Mouse (Mus musculus): ENCODE results near the gene Arl6ip1. TPM values are rescaled to one million over a fixed set of nuclear protein-coding genes. Genes with fewer than 3 reads are reported as not detected.
A peak's percentile ranks its signal among the peaks of the same experiment; 100 is the strongest.
"Not testable (repeated sequence)": the region's sequence is repeated elsewhere in the genome, so short reads cannot be mapped to it uniquely, and the experiment has no call there.

Arl6ip1 gene
- 10 to 100 TPM; 18.1 to 19.1 TPM for total RNA-seq (2021)
- long read RNA-seq, experiment 1, transcript Arl6ip1-201 (6 exons, 2,171 nt): major isoform, 29 of 32 reads
- long read RNA-seq, experiment 1, partial matches to known transcripts: 0 of 32 reads
- long read RNA-seq, experiment 1, other reads (novel, unspliced or antisense): 3 of 32 reads
- long read RNA-seq, experiment 2, transcript Arl6ip1-201 (6 exons, 2,171 nt): major isoform, 33 of 34 reads
- long read RNA-seq, experiment 2, partial matches to known transcripts: 0 of 34 reads
- long read RNA-seq, experiment 2, other reads (novel, unspliced or antisense): 1 of 34 reads

DNA sequence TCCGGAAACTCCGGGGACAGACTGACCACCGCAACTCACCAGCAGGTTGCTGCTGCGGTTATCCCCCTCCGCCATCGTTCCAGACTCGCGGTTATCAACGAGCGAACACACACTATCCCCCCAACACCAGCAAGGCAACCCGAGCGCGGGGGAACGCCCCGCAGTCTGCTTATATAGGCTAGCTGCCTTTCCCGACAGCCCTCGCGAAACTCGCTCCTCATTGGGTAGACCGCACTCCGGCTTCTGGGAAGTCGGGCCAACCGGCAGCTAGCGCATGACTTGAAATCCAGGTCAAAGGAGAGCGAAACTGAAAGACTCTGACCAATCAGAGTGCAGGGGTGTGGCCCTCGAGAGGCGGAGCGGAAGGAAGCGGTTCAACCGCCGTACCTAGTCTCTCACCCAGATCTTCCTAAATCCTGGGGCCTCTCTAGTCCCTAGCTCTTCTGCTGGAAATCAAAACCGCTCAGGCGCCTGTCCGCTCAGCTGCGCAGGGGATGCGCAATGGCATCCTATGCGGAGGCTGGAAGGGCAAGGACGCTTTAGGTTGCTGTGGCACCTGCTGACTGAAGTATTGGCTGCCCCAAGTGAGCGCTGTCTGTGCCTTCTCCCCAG is at the start of gene Arl6ip1:
Gene Arl6ip1 (minus strand): TSS at position 233 of the 612 bp plus-strand sequence.
- peak; percentile 97 for DNase-seq
- intact Hi-C loops (cut with DNase I; ENCODE audit: low total_unique reads): no loop called here

GRCm38 (mm10) chr7:118175821-118176355 is 46.4 kb upstream of the Arl6ip1 start:
- intact Hi-C loops (cut with DNase I; ENCODE audit: low total_unique reads): no loop called here
- DNase-seq: no peak

DNA sequence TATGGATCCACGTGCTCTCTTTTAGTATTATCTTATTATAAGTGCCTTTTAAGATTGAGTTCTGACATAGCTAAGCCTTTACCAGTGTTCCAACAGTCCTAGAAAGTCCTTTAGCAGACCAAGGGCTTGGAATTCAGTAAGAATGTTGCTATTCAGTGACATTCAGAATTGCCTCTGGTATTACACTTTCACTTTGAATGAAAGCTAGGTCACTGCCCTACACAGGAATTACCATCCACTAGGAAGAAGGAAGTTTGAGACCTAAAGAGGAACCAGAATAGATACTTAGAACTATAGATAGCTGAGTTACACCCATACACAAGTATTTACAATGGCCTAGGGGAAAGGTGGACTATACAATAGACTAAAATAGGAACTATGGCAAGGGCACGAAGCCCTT is 40.7 kb upstream of the Arl6ip1 start:
- DNase-seq; intact Hi-C loops (cut with DNase I; ENCODE audit: low total_unique reads): not testable (repeated sequence)

- intact Hi-C loops (cut with DNase I; ENCODE audit: low total_unique reads): no loop called here
- no peak for DNase-seq
These were observed 33.5 kb upstream of the Arl6ip1 start for GRCm38 (mm10) chr7:118163006-118163405.

DNA sequence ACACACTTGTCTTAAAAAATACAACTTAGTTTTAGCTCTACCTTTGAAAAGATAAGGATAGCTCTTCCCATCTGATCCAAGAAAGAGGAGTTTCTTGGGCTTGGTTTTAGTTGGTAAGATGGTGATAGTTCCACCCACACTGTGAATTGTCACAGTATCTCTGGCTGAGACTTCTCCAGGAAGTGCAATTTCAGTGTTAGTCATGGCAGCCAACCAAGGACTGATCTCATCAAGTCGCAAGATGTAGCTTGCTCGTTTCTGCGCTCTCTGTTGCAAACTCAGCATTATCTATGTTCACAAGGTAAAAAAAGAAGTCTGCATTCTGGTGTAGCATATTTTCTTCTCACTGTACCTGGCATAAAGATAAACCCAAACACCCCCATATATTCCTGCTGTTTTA is 30.7 kb upstream of the Arl6ip1 start:
- intact Hi-C loops (cut with DNase I; ENCODE audit: low total_unique reads): no loop called here
- DNase-seq: no peak

GRCm38 (mm10) chr7:118156461-118156860 is 27.0 kb upstream of the Arl6ip1 start:
- intact Hi-C loops (cut with DNase I; ENCODE audit: low total_unique reads): loop anchor here (10.0 kb wide), 1 partner anchor 48 kb away; no protein-coding TSS in a partner anchor
- no peak for DNase-seq

DNA sequence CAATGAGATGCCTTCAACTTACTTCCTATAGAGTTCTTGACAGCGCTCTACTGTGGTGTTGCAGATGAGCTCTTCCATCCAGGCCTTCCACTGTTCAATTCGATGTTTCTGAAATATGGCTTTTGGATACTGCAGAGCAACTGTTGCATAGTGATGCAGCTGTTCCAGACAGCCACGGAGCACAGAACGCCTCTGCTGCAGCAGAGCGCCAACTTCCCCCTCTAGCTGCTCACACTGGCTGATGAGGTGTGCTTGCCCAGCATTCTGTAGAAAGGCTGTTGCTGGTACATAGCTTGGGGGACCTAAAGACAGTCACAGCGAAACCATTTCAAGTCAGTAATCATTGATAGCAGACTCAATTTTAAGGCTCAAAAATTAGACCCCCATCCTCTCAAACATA is 24.7 kb upstream of the Arl6ip1 start:
- DNase-seq: no peak
- intact Hi-C loops (cut with DNase I; ENCODE audit: low total_unique reads): loop anchor here (10.0 kb wide), 1 partner anchor 51 kb away; no protein-coding TSS in a partner anchor

DNA sequence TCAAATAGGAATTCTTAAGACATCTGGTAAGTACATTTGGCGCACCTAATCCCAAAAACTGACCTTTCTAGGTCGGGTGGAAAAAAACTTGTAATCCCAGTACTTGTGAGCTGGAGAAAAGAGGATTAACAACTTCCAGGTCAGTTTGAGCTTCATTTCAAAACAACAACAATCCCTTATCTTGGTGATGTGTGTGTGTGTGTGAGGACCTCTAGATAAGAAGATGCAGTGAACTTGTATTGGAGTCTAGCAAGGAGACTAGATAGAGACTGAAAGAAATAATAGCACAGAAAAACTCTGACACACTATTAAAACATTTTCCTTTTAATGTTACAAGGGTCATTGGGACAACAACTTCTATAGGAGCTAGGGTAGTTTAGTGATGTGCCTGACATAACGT is 14.1 kb upstream of the Arl6ip1 start:
- intact Hi-C loops (cut with DNase I; ENCODE audit: low total_unique reads): no loop called here
- DNase-seq: no peak

DNA sequence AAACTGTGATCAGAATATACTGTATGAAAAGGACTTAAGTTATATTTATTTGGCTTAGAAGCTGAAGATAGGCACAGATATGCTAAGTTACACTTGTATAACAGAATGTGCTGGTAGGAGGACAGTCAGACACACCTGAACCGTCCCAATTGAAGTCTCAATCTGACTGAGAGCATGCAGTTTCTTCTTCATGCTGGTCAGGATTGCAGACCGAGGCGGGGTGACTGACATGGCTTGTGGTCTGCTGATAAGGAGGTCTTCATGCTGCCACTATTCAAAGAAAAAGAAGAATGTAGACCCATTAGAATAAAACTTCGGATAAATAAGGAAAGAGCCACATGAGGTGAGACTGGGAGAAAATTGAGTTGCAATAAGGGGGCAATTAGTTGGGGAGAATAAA is 13.7 kb upstream of the Arl6ip1 start:
- intact Hi-C loops (cut with DNase I; ENCODE audit: low total_unique reads): no loop called here

DNA sequence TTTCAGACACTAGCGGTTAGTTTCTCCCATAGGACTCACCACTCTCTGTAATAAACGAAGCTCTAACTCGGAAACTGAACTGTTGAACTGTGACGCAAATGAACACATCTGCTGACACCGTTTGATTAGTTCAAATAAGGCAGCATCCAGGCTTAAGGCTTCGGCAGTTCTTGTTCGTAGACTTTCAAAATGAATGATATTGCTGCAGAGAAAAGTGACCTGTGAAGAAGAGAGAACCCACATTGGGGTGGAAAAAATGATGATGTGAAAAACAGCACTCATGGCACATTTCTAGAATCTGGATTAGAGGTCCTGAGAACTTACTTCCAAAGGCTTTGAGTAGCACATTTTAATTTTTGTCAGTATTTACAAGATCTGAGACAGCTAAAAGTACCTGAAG is 11.8 kb upstream of the Arl6ip1 start:
- no peak for DNase-seq
- intact Hi-C loops (cut with DNase I; ENCODE audit: low total_unique reads): no loop called here

More for the DNA sequence above, 13.7 kb upstream of the Arl6ip1 start:
- no peak for DNase-seq

DNA sequence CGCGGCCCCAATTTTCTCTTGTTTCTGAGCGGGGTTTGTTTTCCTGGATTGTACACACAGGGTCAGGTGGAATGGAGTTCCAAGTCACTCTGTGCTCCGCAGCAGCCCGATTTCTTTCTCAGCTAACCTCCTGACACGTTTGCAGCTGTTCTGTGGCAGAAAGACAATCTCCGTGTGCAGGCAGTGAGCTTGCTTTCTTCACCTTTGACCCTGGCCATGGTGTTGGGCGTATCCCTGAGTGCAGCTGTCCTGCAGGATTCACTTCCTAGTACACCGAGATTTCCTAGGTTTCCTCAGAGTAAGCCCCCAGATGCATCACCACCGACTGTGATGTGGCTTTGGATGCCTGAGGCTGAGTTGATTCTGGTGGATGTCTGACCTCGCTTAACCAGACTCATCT is 5.7 kb upstream of the Arl6ip1 start:
- no peak for DNase-seq
- intact Hi-C loops (cut with DNase I; ENCODE audit: low total_unique reads): no loop called here

DNA sequence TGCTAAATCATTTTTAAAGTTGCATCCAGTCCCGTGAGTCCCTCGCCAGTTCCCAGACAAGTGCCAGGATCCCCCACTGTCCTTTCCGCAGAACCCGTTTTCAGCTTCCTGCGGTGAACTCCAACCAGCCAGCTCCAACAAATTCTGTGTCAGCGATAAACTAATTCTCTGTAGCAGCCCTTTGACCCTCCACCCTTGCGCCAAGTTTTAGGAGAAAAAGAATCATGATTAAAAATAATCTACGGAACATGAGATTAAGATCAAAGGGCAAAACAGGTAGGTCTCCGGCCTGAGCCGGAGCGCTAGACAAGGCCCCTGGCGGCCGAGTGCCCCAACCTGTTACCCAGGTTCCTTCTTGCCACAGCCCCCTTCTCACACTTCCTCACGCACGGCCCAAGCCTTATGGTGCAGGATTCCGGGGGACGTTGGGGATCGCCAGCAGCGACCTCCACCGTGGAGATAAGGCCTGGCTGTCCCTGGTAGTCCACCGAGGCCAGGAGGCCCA is 485 bp downstream of the Arl6ip1 start:
- no peak for DNase-seq
- intact Hi-C loops (cut with DNase I; ENCODE audit: low total_unique reads): no loop called here

DNA sequence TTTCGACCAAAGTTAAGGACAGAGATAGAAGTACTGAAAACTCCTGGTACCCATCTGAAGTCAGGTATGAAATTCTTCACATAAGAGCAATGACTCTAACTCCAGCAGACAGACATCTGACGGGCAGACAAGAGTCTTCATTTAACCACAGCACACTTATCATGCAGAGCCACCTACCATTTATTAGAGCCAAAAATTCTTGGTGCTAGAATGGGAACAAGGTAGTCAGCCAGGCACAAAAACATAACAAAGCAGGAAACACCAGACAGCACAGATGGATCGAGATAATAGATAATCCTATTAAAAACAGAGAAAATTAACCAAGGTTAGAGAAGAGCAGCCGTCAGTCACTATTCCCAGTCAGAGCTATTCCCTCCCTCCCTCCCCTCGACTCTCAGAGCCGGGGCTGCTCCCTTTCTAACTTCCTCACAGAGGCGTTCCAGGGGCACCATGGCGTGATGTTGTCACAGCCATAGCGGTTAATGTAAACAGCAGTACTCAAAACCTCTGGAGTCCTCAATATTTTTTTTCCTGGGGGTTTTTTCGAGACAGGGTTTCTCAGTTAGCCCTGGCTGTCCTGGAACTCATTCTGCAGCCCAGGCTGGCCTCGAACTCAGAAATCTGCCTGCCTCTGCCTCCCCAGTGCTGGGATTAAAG is 3.1 kb downstream of the Arl6ip1 start:
- intact Hi-C loops (cut with DNase I; ENCODE audit: low total_unique reads): no loop called here
- DNase-seq: no peak

DNA sequence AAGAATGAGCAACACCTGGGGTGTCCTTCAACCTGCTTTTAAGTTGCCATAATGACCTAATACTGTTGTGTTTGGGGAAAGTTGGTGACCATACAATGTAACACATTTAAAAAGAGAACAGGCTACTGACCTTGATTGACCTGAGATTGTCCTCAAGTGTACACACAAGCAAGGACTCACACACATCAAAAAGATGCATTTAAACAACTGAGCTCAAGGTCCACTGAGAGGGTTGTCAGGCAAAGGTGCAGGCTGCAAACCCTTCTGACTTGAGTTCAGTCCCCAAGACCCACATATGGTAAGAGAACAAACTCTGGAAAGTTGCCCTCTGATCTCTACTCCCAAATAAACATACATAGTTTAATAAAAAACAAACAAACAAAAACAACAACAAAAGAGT is 3.7 kb downstream of the Arl6ip1 start:
- intact Hi-C loops (cut with DNase I; ENCODE audit: low total_unique reads): no loop called here
- DNase-seq: no peak

DNA sequence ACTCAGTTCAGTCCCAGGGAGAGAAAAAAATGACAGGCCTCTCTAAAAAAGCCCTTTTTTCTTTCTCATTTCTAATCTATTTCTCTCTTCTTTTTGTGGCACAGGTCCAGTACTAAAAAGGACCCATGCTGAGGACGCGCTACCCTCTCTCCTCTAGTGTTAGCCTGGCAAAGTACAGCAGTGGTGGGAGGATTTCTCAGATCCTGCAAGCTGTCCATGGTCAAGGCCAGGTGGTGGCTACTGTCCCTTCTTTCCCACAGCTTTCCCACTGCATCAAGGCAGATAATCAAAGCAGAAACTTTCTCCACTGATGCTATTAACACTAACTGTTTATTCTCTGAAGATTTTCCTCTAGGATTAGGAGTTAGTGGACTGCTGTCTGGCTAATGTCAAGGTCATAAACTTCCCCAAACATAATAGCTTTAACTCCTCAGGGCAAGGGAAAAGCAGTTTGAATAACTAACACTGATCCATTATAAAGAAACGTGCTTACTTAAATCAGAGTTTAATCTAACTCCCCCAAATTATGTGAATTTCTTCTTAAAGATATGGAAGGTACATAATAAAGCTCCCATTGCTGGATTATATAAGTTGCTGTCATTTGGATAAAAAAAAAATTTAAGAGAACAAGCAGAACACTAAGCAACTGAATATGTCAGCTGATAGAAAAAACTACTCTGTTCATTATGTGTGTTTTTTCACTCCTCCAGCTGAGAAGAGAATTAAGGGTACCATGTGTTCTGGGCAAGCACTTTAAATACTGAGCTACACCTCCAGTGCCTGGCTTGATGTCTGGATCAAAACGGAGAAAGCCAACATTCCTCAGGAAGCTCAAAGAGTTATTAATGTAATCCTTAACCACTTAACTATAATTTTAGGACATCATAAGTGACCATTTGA is 5.7 kb downstream of the Arl6ip1 start:
- intact Hi-C loops (cut with DNase I; ENCODE audit: low total_unique reads): no loop called here
- no peak for DNase-seq

DNA sequence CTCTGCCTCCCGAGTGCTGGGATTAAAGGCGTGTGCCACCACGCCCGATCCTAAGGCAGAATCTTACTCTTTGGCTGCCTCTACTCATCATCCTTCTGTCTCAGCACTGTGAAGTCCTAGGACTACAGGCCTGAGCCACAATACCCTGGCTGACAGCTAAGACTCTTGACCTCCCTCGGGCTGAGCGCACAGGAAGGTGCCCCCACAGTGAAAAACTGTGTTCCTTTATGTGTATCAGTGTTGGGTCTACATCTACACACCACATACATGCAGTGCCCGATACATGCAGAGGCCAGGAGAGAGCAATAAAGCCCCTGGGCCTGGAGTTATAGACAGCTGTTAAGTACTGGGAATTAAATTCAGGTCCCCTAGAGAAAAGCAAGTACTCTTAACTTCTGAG is 7.2 kb downstream of the Arl6ip1 start:
- intact Hi-C loops (cut with DNase I; ENCODE audit: low total_unique reads): no loop called here
- no peak for DNase-seq

DNA sequence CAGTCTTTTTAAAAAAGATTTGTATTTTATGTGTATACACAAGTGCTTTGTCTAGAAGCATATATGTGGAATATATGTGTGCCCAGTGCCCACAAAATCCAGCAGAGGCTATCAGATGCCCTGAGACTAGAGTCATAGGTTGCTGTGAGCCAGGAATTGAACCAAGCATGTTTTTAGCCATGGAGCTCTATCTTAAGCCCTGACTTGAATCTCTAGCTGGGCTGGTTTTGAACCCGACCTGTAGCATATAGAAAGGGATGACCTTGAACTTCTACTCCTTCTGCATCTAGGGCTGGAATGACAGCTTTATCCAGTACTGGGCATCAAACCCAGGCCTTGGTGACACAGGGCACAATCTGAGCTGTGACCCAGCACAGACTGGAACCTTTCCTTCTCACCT is 8.8 kb downstream of the Arl6ip1 start:
- intact Hi-C loops (cut with DNase I; ENCODE audit: low total_unique reads): no loop called here

GRCm38 (mm10) chr7:118119946-118120345 is 9.5 kb downstream of the Arl6ip1 start:
- intact Hi-C loops (cut with DNase I; ENCODE audit: low total_unique reads): no loop called here
- no peak for DNase-seq

More for the DNA sequence above, 8.8 kb downstream of the Arl6ip1 start:
- no peak for DNase-seq

- no peak for DNase-seq
- intact Hi-C loops (cut with DNase I; ENCODE audit: low total_unique reads): no loop called here
These were observed 10.3 kb downstream of the Arl6ip1 start for GRCm38 (mm10) chr7:118119142-118119541.
